ENCODE assay signal across 9 mouse cellular contexts in genomic region chr12:76095117-76096035, GRCm38 (mm10).
A peak's percentile ranks its signal among the peaks of the same experiment; 100 is the strongest.
DNase-seq lines count a peak whose midpoint lies in the region; ATAC-seq lines count a peak whose summit lies in the region.
"Had no signal": no experiment of that assay in that cellular context is flagged by ENCODE, and none has a peak within 500 bp of the region (broad histone marks: within the 10 kb centered on the region; RNA-seq: fewer than 3 reads in every experiment).

No protein-coding gene starts in this region.

- H3K9ac ChIP-seq in hindbrain, embryonic 16.5 days (ENCODE audit: low read depth, low read length), result no peak overlapping the region
- no peak overlapping the region for H3K9ac ChIP-seq in forebrain, embryonic 16.5 days (replicated peaks; ENCODE audit: low read depth, low read length)

- ATAC-seq in frontal cortex, adult (ENCODE audit: low TSS enrichment), result peak; percentile 86
- no peak for ATAC-seq in hindbrain, embryonic 16.5 days
- ATAC-seq in forebrain, embryonic 16.5 days, result no peak

- WGBS in hindbrain, embryonic 16.5 days, result 76% methylated on average over 30 of the region's 30 CpGs
- WGBS in forebrain, embryonic 16.5 days, result 83% methylated on average over 30 of the region's 30 CpGs
- whole genome bisulfite sequencing in forebrain, embryonic 10.5 days, result 74% methylated on average over 30 of the region's 30 CpGs

- 0 out of 2 replicates have a peak overlapping the region, but pooled peaks have one; percentile 36 for H3K27ac ChIP-seq in hindbrain, embryonic 16.5 days (ENCODE audit: low read depth, low read length)
- no peak overlapping the region for H3K27ac ChIP-seq in forebrain, embryonic 16.5 days (ENCODE audit: low read length)
- no peak overlapping the region for H3K27ac ChIP-seq in forebrain, embryonic 10.5 days
- H3K27ac ChIP-seq: macrophage had no signal

- no peaks in the 10 kb centered on the region for H3K4me1 ChIP-seq in hindbrain, embryonic 16.5 days (ENCODE audit: control insufficient read depth, insufficient read depth, low read depth, low read length)
- H3K4me1 ChIP-seq in forebrain, embryonic 16.5 days (replicated peaks; ENCODE audit: control insufficient read depth, insufficient read depth, low read length), result no peaks in the 10 kb centered on the region
- no peaks in the 10 kb centered on the region; the same call in 1 of the 2 replicates for H3K4me1 ChIP-seq in forebrain, embryonic 10.5 days

- no peak overlapping the region for H3K4me2 ChIP-seq in hindbrain, embryonic 16.5 days (ENCODE audit: low read length)
- no peak overlapping the region for H3K4me2 ChIP-seq in forebrain, embryonic 16.5 days (ENCODE audit: low read length)

- H3K36me3 ChIP-seq in hindbrain, embryonic 16.5 days (ENCODE audit: control insufficient read depth, insufficient read depth, low read length), result peaks cover 49% of the 10 kb centered on the region
- H3K36me3 ChIP-seq in forebrain, embryonic 16.5 days (ENCODE audit: control insufficient read depth, insufficient read depth), result peaks cover 41% of the 10 kb centered on the region
- peaks cover 93% of the 10 kb centered on the region for H3K36me3 ChIP-seq in forebrain, embryonic 10.5 days (replicated peaks)

- no peak overlapping the region for H3K4me3 ChIP-seq in hindbrain, embryonic 16.5 days (ENCODE audit: low read length)
- no peak overlapping the region for H3K4me3 ChIP-seq in forebrain, embryonic 16.5 days (replicated peaks; ENCODE audit: low read length)
- H3K4me3 ChIP-seq in forebrain, embryonic 10.5 days, result no peak overlapping the region

- DNase-seq in frontal cortex, adult 2 months (ENCODE audit: extremely low spot score in 1 of 2, low spot score in 1 of 2), result no peak
- DNase-seq in CD4-positive, CD25-positive, alpha-beta regulatory T cell, adult 2 months (ENCODE audit: low read depth, low spot score), result peak; percentile 39
- DNase-seq in lung, postnatal 14 days, result peak; percentile 39
- DNase-seq in forebrain, embryonic 10.5 days (ENCODE audit: extremely low spot score, low spot score), result no peak
- DNase-seq in layer of hippocampus, adult 9-11 months, result no peak

- no peaks in the 10 kb centered on the region for H3K9me3 ChIP-seq in hindbrain, embryonic 16.5 days (ENCODE audit: control insufficient read depth, low read length)
- no peaks in the 10 kb centered on the region for H3K9me3 ChIP-seq in forebrain, embryonic 16.5 days (ENCODE audit: control insufficient read depth, low read length)
- peaks cover 11% of the 10 kb centered on the region; the same call in 1 of the 2 replicates for H3K9me3 ChIP-seq in forebrain, embryonic 10.5 days

- H3K27me3 ChIP-seq in hindbrain, embryonic 16.5 days (replicated peaks; ENCODE audit: control insufficient read depth, insufficient read depth, low read length), result no peaks in the 10 kb centered on the region
- no peaks in the 10 kb centered on the region for H3K27me3 ChIP-seq in forebrain, embryonic 16.5 days (replicated peaks; ENCODE audit: control insufficient read depth, insufficient read depth, low read length)
- no peaks in the 10 kb centered on the region for H3K27me3 ChIP-seq in forebrain, embryonic 10.5 days (ENCODE audit: poor library complexity, severe bottlenecking)

Comparison
In these comparisons a context has a peak if more than half of its experiments do, and no peak if none do; other contexts are left out.
1. DNase-seq: peak in CD4-positive, CD25-positive, alpha-beta regulatory T cell, adult 2 months (single experiment) and lung, postnatal 14 days (single experiment); none in frontal cortex, adult 2 months (0 of 2), forebrain, embryonic 10.5 days (single experiment) and layer of hippocampus, adult 9-11 months (single experiment).